Mouse (Mus musculus) cerebellum, postnatal 14 days (tissue): ENCODE measurements at regions not wholly inside any gene's neighbourhood (a gene's known extent, or its start where the extent isn't known, plus 50 kb on each side); places are given as distances from the start of the nearest gene placed in this dataset.

Experiments used
- DNase-seq, 2 experiments: peaks; one replicate each; pipeline ENCODE4 v3.0.0; 2021; ENCODE audit warnings: mixed read lengths in 2 of 2

GRCm38 (mm10) chr8:35189695-35190094, 575.9 kb upstream of the Gm19410 start:
- no peak for DNase-seq

- no peak for DNase-seq
Observed at GRCm38 (mm10) chr8:35192515-35192914, 573.1 kb upstream of the Gm19410 start.

GRCm38 (mm10) chr8:35193771-35194170, 571.8 kb upstream of the Gm19410 start:
- peak; percentile 58 to 60 for DNase-seq

- DNase-seq = no peak
Observed at GRCm38 (mm10) chr8:35196189-35196588, 569.4 kb upstream of the Gm19410 start.

GRCm38 (mm10) chr8:35198766-35199165, 566.8 kb upstream of the Gm19410 start:
- no peak for DNase-seq

- DNase-seq = no peak
Observed at GRCm38 (mm10) chr8:35201416-35201815, 564.2 kb upstream of the Gm19410 start.

- no peak for DNase-seq
Observed at GRCm38 (mm10) chr8:35204971-35205370, 560.6 kb upstream of the Gm19410 start.

- peak; percentile 40 to 63 for DNase-seq
Observed at GRCm38 (mm10) chr8:35205536-35205935, 560.1 kb upstream of the Gm19410 start.

- no peak for DNase-seq
Observed at GRCm38 (mm10) chr8:35206271-35206670, 559.3 kb upstream of the Gm19410 start.

GRCm38 (mm10) chr8:35208357-35208756, 557.2 kb upstream of the Gm19410 start:
- DNase-seq = no peak

- no peak for DNase-seq
Observed at GRCm38 (mm10) chr8:35211506-35212452, 553.8 kb upstream of the Gm19410 start.

GRCm38 (mm10) chr8:35213515-35213914, 552.1 kb upstream of the Gm19410 start:
- DNase-seq = no peak

GRCm38 (mm10) chr8:35217604-35218003, 548.0 kb upstream of the Gm19410 start:
- DNase-seq = no peak

GRCm38 (mm10) chr8:35218327-35218726, 547.3 kb upstream of the Gm19410 start:
- DNase-seq = no peak

GRCm38 (mm10) chr8:35224053-35224924, 541.3 kb upstream of the Gm19410 start:
- DNase-seq = no peak

- no peak for DNase-seq
Observed at GRCm38 (mm10) chr8:35224925-35225244, 540.7 kb upstream of the Gm19410 start.

- no peak for DNase-seq
Observed at GRCm38 (mm10) chr8:35227079-35227478, 538.5 kb upstream of the Gm19410 start.

- DNase-seq = peak in 1 of 2 experiments; percentile 40
Observed at GRCm38 (mm10) chr8:35228449-35228848, 537.1 kb upstream of the Gm19410 start.

GRCm38 (mm10) chr8:35233520-35234186, 531.9 kb upstream of the Gm19410 start:
- DNase-seq = no peak

- no peak for DNase-seq
Observed at GRCm38 (mm10) chr8:35234436-35234835, 531.2 kb upstream of the Gm19410 start.

GRCm38 (mm10) chr8:35235815-35236509, 529.6 kb upstream of the Gm19410 start:
- DNase-seq = no peak

- DNase-seq = no peak
Observed at GRCm38 (mm10) chr8:35237279-35237678, 528.3 kb upstream of the Gm19410 start.
